Mouse (Mus musculus) MEL (cell line): ENCODE measurements at regions not wholly inside any gene's neighbourhood (a gene's known extent, or its start where the extent isn't known, plus 50 kb on each side); places are given as distances from the start of the nearest gene placed in this dataset.
"Not testable (repeated sequence)": the region's sequence is repeated elsewhere in the genome, so short reads cannot be mapped to it uniquely, and the experiment has no call there.

Experiments used
- DNase-seq: peaks from one replicate; pipeline ENCODE4 v3.0.0; 2011; ENCODE audit warnings: low read depth, low spot score
- H3K27ac ChIP-seq: 2 replicates; pipeline ENCODE4 v1.5.1; 2012; ENCODE audit warnings: low read depth, mild to moderate bottlenecking, control low read depth, low read length, moderate library complexity; ENCODE audit not compliant: control insufficient read depth
- H3K27me3 ChIP-seq, 2 experiments: fragments of 150-350 bp in 1 of 2; sonication (generic) in 1 of 2; 2 replicates each; pipeline ENCODE4 v1.6.1; 2012; ENCODE audit warnings: low read length in 2 of 2, mild to moderate bottlenecking in 2 of 2, improper control_type of control experiment in 1 of 2, moderate library complexity in 1 of 2; ENCODE audit not compliant: insufficient read depth in 2 of 2, control insufficient read depth in 1 of 2
- H3K36me3 ChIP-seq, 2 experiments: 2 replicates each; pipeline ENCODE4 v1.6.1; 2012 to 2014; ENCODE audit warnings: low read length in 2 of 2, improper control_type of control experiment in 1 of 2, inconsistent platforms in 1 of 2, mild to moderate bottlenecking in 1 of 2; ENCODE audit not compliant: insufficient read depth in 2 of 2, control insufficient read depth in 1 of 2
- H3K4me1 ChIP-seq, 2 experiments: fragments of 150-350 bp in 1 of 2; sonication (generic) in 1 of 2; 2 replicates each; pipeline ENCODE4 v1.6.1; 2012; ENCODE audit warnings: low read length in 2 of 2, improper control_type of control experiment in 1 of 2, mild to moderate bottlenecking in 1 of 2; ENCODE audit not compliant: insufficient read depth in 2 of 2, control insufficient read depth in 1 of 2
- H3K4me3 ChIP-seq, 2 experiments: fragments of 150-350 bp in 1 of 2; sonication (generic) in 1 of 2; 2 replicates each; pipeline ENCODE4 v1.5.1; 2012; ENCODE audit warnings: low read depth in 2 of 2, low read length in 2 of 2, mild to moderate bottlenecking in 2 of 2, moderate library complexity in 2 of 2, control low read depth in 1 of 2, improper control_type of control experiment in 1 of 2; ENCODE audit not compliant: control insufficient read depth in 1 of 2, insufficient read depth in 1 of 2
- H3K79me2 ChIP-seq: 2 replicates; pipeline ENCODE4 v1.6.1; 2012; ENCODE audit warnings: mild to moderate bottlenecking, low read length, moderate library complexity; ENCODE audit not compliant: control insufficient read depth, poor library complexity, insufficient read depth
- H3K9ac ChIP-seq: 2 replicates; pipeline ENCODE4 v1.6.1; 2012; ENCODE audit warnings: low read depth, mild to moderate bottlenecking, control low read depth, low read length, moderate library complexity; ENCODE audit not compliant: control insufficient read depth, poor library complexity, severe bottlenecking
- H3K9me3 ChIP-seq: fragments of 150-350 bp; sonication (generic); replicated peaks from 2 replicates; pipeline ENCODE4 v1.6.1; 2012; ENCODE audit warnings: mild to moderate bottlenecking, low read length, improper control_type of control experiment, moderate library complexity; ENCODE audit not compliant: insufficient read depth
- E2F4 ChIP-seq: IDR thresholded peaks from 2 replicates; pipeline ENCODE4 v1.6.1; 2011; ENCODE audit warnings: low read depth, low read length, improper control_type of control experiment, borderline replicate concordance
- ELF1 ChIP-seq: IDR thresholded peaks from 2 replicates; pipeline ENCODE4 v1.6.1; 2014; ENCODE audit warnings: low read depth, mild to moderate bottlenecking, inconsistent platforms, low read length, improper control_type of control experiment, moderate library complexity
- HCFC1 ChIP-seq: IDR thresholded peaks from 2 replicates; pipeline ENCODE4 v1.6.1; 2012; ENCODE audit warnings: low read depth, mild to moderate bottlenecking, inconsistent platforms, low read length, improper control_type of control experiment, moderate library complexity
- MEF2A ChIP-seq: IDR thresholded peaks from 2 replicates; pipeline ENCODE4 v1.6.1; 2014; ENCODE audit warnings: low read depth, mild to moderate bottlenecking, inconsistent platforms, low read length, improper control_type of control experiment; ENCODE audit not compliant: poor library complexity, insufficient replicate concordance, severe bottlenecking; ENCODE audit errors: extremely low read depth
- MXI1 ChIP-seq: IDR thresholded peaks from 2 replicates; pipeline ENCODE4 v1.6.1; 2011; ENCODE audit warnings: mild to moderate bottlenecking, low read depth, low read length, improper control_type of control experiment
- NELFE ChIP-seq: IDR thresholded peaks from 2 replicates; pipeline ENCODE4 v1.6.1; 2011; ENCODE audit warnings: low read depth, low read length, improper control_type of control experiment
- POLR2A ChIP-seq, 2 experiments: IDR thresholded peaks; 2 replicates each; pipeline ENCODE4 v1.6.1; 2011 to 2012; ENCODE audit warnings: low read length in 2 of 2, mild to moderate bottlenecking in 2 of 2, control low read depth in 1 of 2, improper control_type of control experiment in 1 of 2, low read depth in 1 of 2, moderate library complexity in 1 of 2; ENCODE audit not compliant: control insufficient read depth in 1 of 2, insufficient read depth in 1 of 2, poor library complexity in 1 of 2
- POLR2AphosphoS5 ChIP-seq: IDR thresholded peaks from 2 replicates; pipeline ENCODE4 v1.6.1; 2012; ENCODE audit warnings: low read depth, borderline replicate concordance, mild to moderate bottlenecking, inconsistent platforms, low read length, moderate library complexity, mixed read lengths
- SIN3A ChIP-seq: IDR thresholded peaks from 2 replicates; pipeline ENCODE4 v1.6.1; 2012; ENCODE audit warnings: low read length, improper control_type of control experiment, inconsistent platforms
- SMC3 ChIP-seq: IDR thresholded peaks from 2 replicates; pipeline ENCODE4 v1.6.1; 2011; ENCODE audit warnings: low read depth, low read length, improper control_type of control experiment
- TBP ChIP-seq: IDR thresholded peaks from 2 replicates; pipeline ENCODE4 v1.8.0; 2011; ENCODE audit warnings: low read depth, low read length, improper control_type of control experiment
- UBTF ChIP-seq: IDR thresholded peaks from 2 replicates; pipeline ENCODE4 v1.6.1; 2012; ENCODE audit warnings: low read depth, mild to moderate bottlenecking, inconsistent platforms, low read length, improper control_type of control experiment, moderate library complexity, borderline replicate concordance; ENCODE audit not compliant: insufficient read depth

DNA sequence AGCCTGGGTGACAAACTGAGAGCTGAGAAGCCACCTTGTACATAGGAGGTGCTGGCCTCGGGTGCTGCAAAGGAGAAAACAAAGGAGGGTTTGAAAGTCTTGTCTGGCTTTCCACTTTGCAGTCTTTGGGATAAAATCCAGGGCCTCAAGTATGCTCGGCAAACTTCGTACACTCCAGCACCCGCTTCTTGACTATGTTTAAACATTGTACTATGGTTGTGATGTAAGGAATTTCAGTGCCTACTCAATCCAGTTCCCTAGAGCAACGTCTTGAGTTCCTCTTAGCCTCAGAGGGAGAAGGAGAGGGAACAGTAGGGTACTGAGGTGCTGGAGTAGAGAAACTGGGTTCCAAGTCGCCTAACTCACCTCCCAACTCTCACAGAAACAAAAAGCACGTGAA lies 77.4 kb upstream of the Adgrl2 start:
- Histone ChIP-seq H3K4me3 (no peak overlapping the region), H3K79me2 (no peaks in the 10 kb centered on the region), H3K27ac (no peak overlapping the region), H3K27me3 (no peaks in the 10 kb centered on the region), H3K9me3 (no peaks in the 10 kb centered on the region), H3K4me1 (no peaks in the 10 kb centered on the region), H3K9ac (no peak overlapping the region), H3K36me3 (no peaks in the 10 kb centered on the region)
- no peak for DNase-seq
- TF ChIP-seq SMC3: no peak
- no peak for TF ChIP-seq E2F4
- TF ChIP-seq ELF1: no peak
- no peak for TF ChIP-seq POLR2AphosphoS5
- no peak for TF ChIP-seq SIN3A

DNA sequence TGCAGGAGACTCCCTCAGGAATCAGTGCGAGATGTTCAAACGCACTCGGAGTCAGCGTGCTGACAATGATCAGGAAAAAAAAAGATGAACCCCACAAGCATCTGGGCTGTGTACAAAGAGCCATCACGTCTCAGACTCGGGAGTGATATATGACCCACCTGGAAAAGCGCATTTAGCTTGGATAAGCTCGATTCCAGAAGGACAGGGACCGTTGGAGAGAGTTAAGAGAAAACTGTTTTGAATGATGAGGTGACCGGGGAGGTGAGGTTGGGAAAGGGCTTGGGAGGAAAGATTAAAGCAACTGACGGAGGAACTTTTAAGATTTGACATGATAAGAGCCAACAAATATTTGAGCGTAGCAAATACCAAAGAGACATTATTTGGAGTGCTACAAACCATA lies 64.7 kb upstream of the Adgrl2 start:
- Histone ChIP-seq H3K27me3 (no peaks in the 10 kb centered on the region), H3K27ac (no peak overlapping the region), H3K9ac (no peak overlapping the region), H3K36me3 (no peaks in the 10 kb centered on the region), H3K4me3 (no peak overlapping the region), H3K9me3 (no peaks in the 10 kb centered on the region), H3K79me2 (no peaks in the 10 kb centered on the region), H3K4me1 (no peaks in the 10 kb centered on the region)
- DNase-seq: no peak
- TF ChIP-seq MEF2A: no peak
- no peak for TF ChIP-seq UBTF
- no peak for TF ChIP-seq NELFE
- no peak for TF ChIP-seq TBP
- no peak for TF ChIP-seq HCFC1
- no peak for TF ChIP-seq POLR2AphosphoS5
- TF ChIP-seq POLR2A (IDR thresholded peaks at IDR 0.05; ENCODE audit: control insufficient read depth in 1 of 2, insufficient read depth in 1 of 2, low read depth in 1 of 2, low read length in 2 of 2, poor library complexity in 1 of 2): no peak
- TF ChIP-seq MXI1: no peak

DNA sequence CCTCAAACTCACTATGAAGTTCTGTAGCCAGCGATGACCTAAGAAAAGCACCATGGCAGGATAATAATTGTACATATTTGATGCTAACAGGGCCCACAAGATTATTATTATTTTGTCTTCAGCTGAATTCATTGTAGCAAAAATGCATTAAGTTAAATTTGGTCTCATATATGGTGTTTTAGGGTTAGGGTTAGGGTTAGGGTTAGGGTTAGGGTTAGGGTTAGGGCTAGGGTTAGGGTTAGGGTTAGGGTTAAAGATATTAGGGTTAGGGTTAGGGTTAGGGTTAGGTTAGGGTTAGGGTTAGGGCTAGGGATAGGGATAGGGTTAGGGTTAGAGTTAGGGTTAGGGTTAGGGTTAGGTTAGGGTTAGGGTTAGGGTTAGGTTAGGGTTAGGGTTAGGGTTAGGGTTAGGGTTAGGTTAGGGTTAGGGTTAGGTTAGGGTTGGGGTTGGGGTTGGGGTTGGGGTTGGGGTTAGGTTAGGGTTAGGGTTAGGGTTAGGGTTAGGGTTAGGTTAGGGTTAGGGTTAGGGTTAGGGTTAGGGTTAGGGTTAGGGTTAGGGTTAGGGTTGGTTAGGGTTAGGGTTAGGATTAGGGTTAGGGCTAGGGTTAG lies 62.0 kb upstream of the Adgrl2 start:
- not testable (repeated sequence) for H3K9ac ChIP-seq, H3K79me2 ChIP-seq, H3K27ac ChIP-seq, H3K4me1 ChIP-seq, H3K9me3 ChIP-seq, H3K36me3 ChIP-seq, H3K27me3 ChIP-seq, H3K4me3 ChIP-seq
- DNase-seq: peak; percentile 60
